Comparison of ENCODE assay signal across 8 mouse cellular contexts in the genomic region with DNA sequence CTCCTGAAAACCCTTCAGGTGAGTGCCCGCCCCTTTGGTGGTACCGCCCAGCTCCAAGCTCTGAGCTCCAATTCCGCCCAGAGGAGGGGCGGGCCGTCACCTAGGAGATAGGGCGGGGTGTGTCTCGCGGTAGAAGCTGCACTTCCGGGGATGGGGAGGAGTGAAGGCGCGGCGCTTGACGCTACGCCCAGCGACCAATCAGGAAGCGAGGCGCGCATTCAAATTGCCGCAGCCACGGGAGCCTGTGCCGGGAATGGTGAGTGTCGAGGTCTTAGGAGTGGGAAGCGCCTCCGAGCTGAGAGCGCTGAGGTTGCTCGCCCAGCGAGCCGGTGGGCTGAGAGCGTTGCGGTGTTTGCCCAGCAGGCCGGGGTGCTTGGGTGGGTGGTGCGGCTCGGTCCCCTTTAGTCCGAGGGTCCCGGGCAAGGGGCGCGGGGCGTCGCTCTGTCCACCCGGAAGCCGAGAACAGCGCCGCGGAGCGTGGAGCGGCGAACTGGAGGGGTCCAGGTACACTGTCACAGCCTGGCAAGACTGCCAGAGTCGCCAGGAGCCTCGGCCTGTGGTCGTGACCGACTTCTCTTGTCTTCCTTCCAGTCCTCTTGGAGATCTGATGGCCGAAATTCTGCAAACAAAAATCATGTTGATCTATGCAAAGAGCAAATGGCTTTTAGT. TPM values are rescaled to one million over a fixed set of nuclear protein-coding genes. Genes with fewer than 3 reads are reported as not detected.
DNase-seq lines count a peak whose midpoint lies in the region; ATAC-seq lines count a peak whose summit lies in the region.

A gene (plus strand): TSS at position 201 of the 669 bp plus-strand sequence.

- H3K27ac ChIP-seq in hindbrain, embryonic 12.5 days, result no peak within 1 kb of the TSS

- H3K36me3 ChIP-seq in hindbrain, embryonic 12.5 days, result peaks cover 11% of the 10 kb centered on the region; the same call in 1 of the 2 replicates

- peak; percentile 96 for ATAC-seq in hindbrain, embryonic 12.5 days (ENCODE audit: low FRiP score)

- H3K27me3 ChIP-seq in hindbrain, embryonic 12.5 days, result no peaks in the 10 kb centered on the region

- peak within 1 kb of the TSS; percentile 54 for H3K9ac ChIP-seq in hindbrain, embryonic 12.5 days

- peak within 1 kb of the TSS; percentile 99 for H3K4me2 ChIP-seq in hindbrain, embryonic 12.5 days (replicated peaks)

- peak within 1 kb of the TSS; percentile 58 for H3K4me3 ChIP-seq in hindbrain, embryonic 12.5 days

- DNase-seq in Muller cell, postnatal 12 days (ENCODE audit: inconsistent ontology term), result peak; percentile 98
- peak; percentile 87 for DNase-seq in cerebellum, adult 9-11 months
- peak; percentile 86 to 94 for DNase-seq in frontal cortex, adult 2 months (ENCODE audit: extremely low spot score in 1 of 2, low spot score in 1 of 2)
- DNase-seq in layer of hippocampus, postnatal 14 days (ENCODE audit: low spot score in 2 of 2), result peak; percentile 85 to 93
- peak; percentile 95 for DNase-seq in lung, postnatal 14 days
- DNase-seq in retina, adult 2 months (ENCODE audit: low read depth, low spot score), result peak; percentile 86
- DNase-seq in thymus, postnatal 36 days, result peak; percentile 93 to 97

- no peaks in the 10 kb centered on the region for H3K9me3 ChIP-seq in hindbrain, embryonic 12.5 days (replicated peaks)

- WGBS in hindbrain, embryonic 12.5 days, result under 1% methylated on average over 52 of the region's 52 CpGs

- H3K4me1 ChIP-seq in hindbrain, embryonic 12.5 days, result peaks cover 17% of the 10 kb centered on the region

RNA-seq across cellular contexts. Expression of the gene that starts here (rescaled TPM):
- 0.25 and 0.30 TPM in 2 replicates for polyA plus RNA-seq in frontal cortex, adult 2 months (2012; rRNA removed)
- polyA plus RNA-seq in hindbrain, embryonic 12.5 days (2016; fragmentation: Nextera tagmentation; extraction: Ambion mirVana), result 5.3 and 6.4 TPM in 2 replicates
- under 1 TPM; 0.44 to 0.81 TPM for total RNA-seq in layer of hippocampus, postnatal 14 days (2021)

Comparison
In these comparisons a context has a peak if more than half of its experiments do, and no peak if none do; other contexts are left out.
1. Peak in DNase-seq in frontal cortex, adult 2 months; RNA of the gene not detected or under 1 TPM.
2. Peak in DNase-seq in layer of hippocampus, postnatal 14 days; RNA of the gene not detected or under 1 TPM.